Mouse (Mus musculus) midbrain, embryonic 12.5 days (tissue): ENCODE data around the gene Trim44. TPM values are rescaled to one million over a fixed set of nuclear protein-coding genes. Genes with fewer than 3 reads are reported as not detected.
A peak's percentile ranks its signal among the peaks of the same experiment; 100 is the strongest.

Source experiments
- ATAC-seq: fragments of 200-750 bp; cut with Nextera tagmentation; 2 replicates; pipeline ENCODE4 v1.8.0; 2017; ENCODE audit warnings: low read depth, moderate TSS enrichment, moderate library complexity; ENCODE audit not compliant: low FRiP score
- H3K27ac ChIP-seq: fragments of 300-500 bp; sonication (generic); replicated peaks from 2 replicates; pipeline ENCODE4 v1.5.1; 2016; ENCODE audit warnings: mild to moderate bottlenecking
- H3K27me3 ChIP-seq: fragments of 300-500 bp; sonication (generic); 2 replicates; pipeline ENCODE4 v1.6.1; 2016; ENCODE audit warnings: mild to moderate bottlenecking
- H3K36me3 ChIP-seq: fragments of 300-500 bp; sonication (generic); 2 replicates; pipeline ENCODE4 v1.6.1; 2016
- H3K4me1 ChIP-seq: fragments of 300-500 bp; sonication (generic); 2 replicates; pipeline ENCODE4 v1.6.1; 2016
- H3K4me2 ChIP-seq: fragments of 300-500 bp; sonication (generic); replicated peaks from 2 replicates; pipeline ENCODE4 v1.6.1; 2016; ENCODE audit warnings: mild to moderate bottlenecking, moderate library complexity
- H3K4me3 ChIP-seq: fragments of 300-500 bp; sonication (generic); 2 replicates; pipeline ENCODE4 v1.5.1; 2016; ENCODE audit warnings: mild to moderate bottlenecking
- H3K9ac ChIP-seq: fragments of 300-500 bp; sonication (generic); replicated peaks from 2 replicates; pipeline ENCODE4 v1.6.1; 2016; ENCODE audit warnings: mild to moderate bottlenecking, moderate library complexity
- H3K9me3 ChIP-seq: fragments of 300-500 bp; sonication (generic); 2 replicates; pipeline ENCODE4 v1.6.1; 2016; ENCODE audit warnings: mild to moderate bottlenecking
- WGBS: fragments of 180-500 bp; shearing (Covaris S2); methylation state at CpG from one replicate; pipeline ENCODE4 v1.1.7; 2016; 5-methylcytosine and 5-hydroxymethylcytosine counted together
- polyA plus RNA-seq: library from polyadenylated mRNA; unstranded; fragments of >200 nt; fragmentation: Nextera tagmentation; extraction: Ambion mirVana; gene quantifications from 2 replicates; pipeline ENCODE4 v1.2.1, GENCODE M21; 2016

Gene Trim44
- polyA plus RNA-seq, 1 experiment from 2014 or later, result 59.0 TPM

DNA sequence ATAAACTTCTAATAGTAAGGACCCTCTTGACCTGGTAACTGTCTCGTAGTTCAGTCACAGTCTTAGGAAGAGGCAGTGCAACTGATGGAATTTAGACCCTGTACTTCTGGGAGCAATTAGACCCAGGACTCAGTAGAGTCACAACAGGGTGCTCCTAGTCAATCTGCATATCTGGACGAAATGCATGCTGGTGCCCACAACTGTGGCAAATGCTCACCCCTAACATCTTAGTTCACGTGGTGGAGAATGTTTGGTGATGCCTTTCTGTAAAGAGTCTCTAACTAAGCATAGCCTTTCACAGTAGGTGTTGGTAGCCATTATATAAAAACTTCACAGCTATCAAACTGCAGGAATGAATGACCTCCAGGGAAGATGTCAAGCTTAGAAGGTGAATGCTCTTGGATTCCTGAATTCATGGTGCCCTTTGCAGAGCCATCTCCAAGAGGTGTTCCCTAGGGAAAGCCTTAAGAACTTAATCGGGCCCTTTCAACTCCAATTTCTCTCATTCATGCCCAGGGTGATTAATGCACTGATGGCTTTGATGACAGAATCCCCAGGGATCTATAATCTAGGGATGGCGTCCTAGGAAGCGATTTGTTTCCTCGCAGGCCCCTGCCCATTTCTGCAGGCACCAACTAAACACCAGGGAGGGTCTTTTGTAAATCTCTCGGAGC is 29.9 kb upstream of the Trim44 start:
- Histone ChIP-seq H3K9ac (no peak overlapping the region), H3K9me3 (no peaks in the 10 kb centered on the region), H3K36me3 (no peaks in the 10 kb centered on the region), H3K4me1 (0 out of 2 replicates have a peak, but pooled peaks cover 5% of the 10 kb centered on the region), H3K4me3 (no peak overlapping the region), H3K4me2 (no peak overlapping the region), H3K27me3 (peaks cover 4% of the 10 kb centered on the region; the same call in 1 of the 2 replicates), H3K27ac (no peak overlapping the region)
- ATAC-seq, result peak; percentile 76
- WGBS, result 17% methylated on average over 8 of the region's 8 CpGs

DNA sequence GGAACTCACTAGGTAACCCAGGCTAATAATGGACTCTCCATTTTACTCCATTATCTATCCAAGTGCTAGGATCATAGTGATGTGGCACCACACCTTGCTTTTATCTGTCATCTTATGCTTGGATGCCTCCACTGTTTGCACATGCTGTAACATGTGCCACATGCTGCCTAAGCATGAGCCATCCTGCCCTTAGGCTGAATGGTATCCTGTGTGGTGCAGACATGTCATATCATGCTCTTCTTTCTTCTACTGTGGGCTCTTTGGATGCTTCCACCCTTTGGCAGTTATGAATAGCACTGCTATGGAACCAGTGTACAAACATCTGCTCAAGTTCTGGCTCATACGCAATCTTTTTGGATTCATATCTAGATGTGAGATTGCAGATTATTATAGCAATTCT is 26.3 kb upstream of the Trim44 start:
- 93% methylated on average over 1 of the region's 1 CpGs for WGBS
- Histone ChIP-seq H3K4me3 (no peak overlapping the region), H3K9ac (no peak overlapping the region), H3K36me3 (no peaks in the 10 kb centered on the region), H3K4me2 (no peak overlapping the region), H3K27me3 (no peaks in the 10 kb centered on the region), H3K27ac (no peak overlapping the region), H3K4me1 (0 out of 2 replicates have a peak, but pooled peaks cover 5% of the 10 kb centered on the region), H3K9me3 (no peaks in the 10 kb centered on the region)
- no peak for ATAC-seq

GRCm38 (mm10) chr2:102431084-102431483 is 23.5 kb upstream of the Trim44 start:
- no peaks in the 10 kb centered on the region for H3K9me3 ChIP-seq
- H3K4me2 ChIP-seq, result no peak overlapping the region
- no peaks in the 10 kb centered on the region for H3K27me3 ChIP-seq
- no peak overlapping the region for H3K9ac ChIP-seq
- H3K36me3 ChIP-seq, result no peaks in the 10 kb centered on the region
- WGBS, result 54% methylated on average over 4 of the region's 4 CpGs
- no peak overlapping the region for H3K27ac ChIP-seq
- 0 out of 2 replicates have a peak, but pooled peaks cover 3% of the 10 kb centered on the region for H3K4me1 ChIP-seq
- H3K4me3 ChIP-seq, result no peak overlapping the region
- no peak for ATAC-seq

DNA sequence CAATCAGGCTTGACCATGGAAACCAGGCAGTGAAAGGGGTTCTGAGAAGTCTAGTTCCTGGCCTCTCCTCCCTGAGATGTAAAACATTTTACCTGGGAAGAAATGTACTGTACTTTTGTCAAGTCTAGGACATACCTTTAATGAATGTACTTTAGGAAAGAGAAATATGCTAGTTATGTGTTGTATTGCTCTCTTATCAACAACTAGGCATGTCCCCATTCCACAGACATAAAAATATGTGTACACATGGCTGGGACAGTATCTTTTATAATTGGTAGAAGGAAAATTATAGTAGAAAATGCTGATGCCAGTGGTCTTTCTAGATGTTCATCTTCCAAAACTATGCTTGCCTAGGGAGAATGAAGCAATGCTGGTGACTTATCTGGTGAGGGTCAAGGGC is 20.3 kb upstream of the Trim44 start:
- 0 out of 2 replicates have a peak, but pooled peaks cover 3% of the 10 kb centered on the region for H3K4me1 ChIP-seq
- H3K4me3 ChIP-seq, result no peak overlapping the region
- no peak for ATAC-seq

DNA sequence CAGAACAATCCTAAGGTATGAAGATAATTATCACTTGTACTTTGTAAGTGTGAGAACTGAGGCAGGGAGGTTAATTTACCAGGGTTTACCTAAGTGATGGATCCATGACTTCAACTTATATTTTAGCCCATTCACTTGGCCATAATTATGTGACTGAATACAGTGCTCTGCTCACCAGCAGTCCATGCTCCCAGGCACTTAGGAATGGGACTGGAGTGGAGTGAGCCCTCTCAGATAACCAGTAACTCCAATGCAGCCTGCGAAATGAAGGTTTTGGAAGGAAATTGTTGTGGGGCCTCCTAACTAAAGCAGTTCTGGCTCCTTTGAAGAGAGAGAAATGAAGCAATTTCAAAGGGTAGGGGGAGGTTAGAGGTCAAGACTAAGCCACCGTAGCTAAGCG is 18.8 kb upstream of the Trim44 start:
- 15% methylated on average over 3 of the region's 3 CpGs for WGBS
- Histone ChIP-seq H3K4me2 (no peak overlapping the region), H3K4me3 (no peak overlapping the region), H3K27me3 (no peaks in the 10 kb centered on the region), H3K27ac (no peak overlapping the region), H3K9me3 (no peaks in the 10 kb centered on the region), H3K36me3 (no peaks in the 10 kb centered on the region), H3K4me1 (0 out of 2 replicates have a peak, but pooled peaks cover 3% of the 10 kb centered on the region), H3K9ac (no peak overlapping the region)
- ATAC-seq, result peak; percentile 52; the same call in 1 of the 2 replicates

More for the DNA sequence above, 20.3 kb upstream of the Trim44 start:
- H3K9me3 ChIP-seq, result no peaks in the 10 kb centered on the region
- H3K4me2 ChIP-seq, result no peak overlapping the region
- H3K27ac ChIP-seq, result no peak overlapping the region
- H3K36me3 ChIP-seq, result no peaks in the 10 kb centered on the region
- no peak overlapping the region for H3K9ac ChIP-seq
- H3K27me3 ChIP-seq, result no peaks in the 10 kb centered on the region

DNA sequence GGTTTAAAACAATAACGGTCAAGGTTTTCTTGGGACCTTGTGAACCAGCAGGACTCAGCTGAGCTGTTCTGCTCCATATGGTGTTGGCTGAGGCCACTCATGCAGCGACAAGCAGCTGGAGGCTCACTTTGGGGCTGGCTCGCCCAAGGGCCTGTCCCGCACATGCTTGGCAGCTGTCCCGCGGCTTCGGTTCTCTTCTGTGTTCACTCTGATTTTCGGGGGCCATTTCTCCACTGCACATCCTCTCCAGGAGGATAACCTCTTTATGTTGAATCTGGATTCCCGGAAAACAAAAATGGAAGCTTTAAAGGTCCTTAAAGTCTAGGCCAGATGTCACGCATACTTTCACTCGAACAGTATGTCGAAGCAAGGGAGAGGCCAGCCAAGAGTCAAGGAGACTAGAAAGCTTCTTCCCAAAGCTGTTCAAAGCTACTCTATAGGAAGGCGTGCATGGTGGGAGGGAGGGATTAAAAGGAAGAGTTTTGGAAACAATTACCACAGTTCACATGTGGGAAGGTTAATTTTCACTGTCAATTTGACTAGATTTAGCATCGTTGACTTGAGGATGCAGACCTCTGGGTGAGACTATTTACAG is 8.6 kb upstream of the Trim44 start:
- ATAC-seq, result no peak
- no peak overlapping the region for H3K4me2 ChIP-seq
- no peak overlapping the region for H3K27ac ChIP-seq
- H3K4me3 ChIP-seq, result no peak overlapping the region
- no peaks in the 10 kb centered on the region for H3K27me3 ChIP-seq
- whole genome bisulfite sequencing, result 88% methylated on average over 14 of the region's 14 CpGs
- no peaks in the 10 kb centered on the region for H3K36me3 ChIP-seq
- H3K4me1 ChIP-seq, result no peaks in the 10 kb centered on the region
- H3K9me3 ChIP-seq, result no peaks in the 10 kb centered on the region
- H3K9ac ChIP-seq, result no peak overlapping the region

DNA sequence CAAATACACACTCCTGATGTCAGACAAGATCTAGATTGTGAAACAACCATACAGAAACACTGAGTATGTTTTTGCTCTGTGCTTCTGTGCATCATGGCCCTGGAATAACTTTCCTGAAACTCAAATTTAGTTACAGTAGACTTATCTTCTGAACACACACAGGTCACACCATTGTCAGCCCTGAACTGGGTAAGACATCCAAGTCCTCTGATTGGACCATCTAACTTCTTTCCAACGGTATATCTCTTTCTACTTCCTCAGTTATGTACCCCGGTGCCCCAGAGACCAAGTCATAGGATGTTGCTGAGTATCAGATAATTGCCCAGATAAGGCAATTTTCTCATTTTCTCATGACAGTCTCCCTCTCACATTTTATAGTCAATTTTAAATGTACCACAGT is 5.1 kb upstream of the Trim44 start:
- 89% methylated on average over 2 of the region's 2 CpGs for WGBS

DNA sequence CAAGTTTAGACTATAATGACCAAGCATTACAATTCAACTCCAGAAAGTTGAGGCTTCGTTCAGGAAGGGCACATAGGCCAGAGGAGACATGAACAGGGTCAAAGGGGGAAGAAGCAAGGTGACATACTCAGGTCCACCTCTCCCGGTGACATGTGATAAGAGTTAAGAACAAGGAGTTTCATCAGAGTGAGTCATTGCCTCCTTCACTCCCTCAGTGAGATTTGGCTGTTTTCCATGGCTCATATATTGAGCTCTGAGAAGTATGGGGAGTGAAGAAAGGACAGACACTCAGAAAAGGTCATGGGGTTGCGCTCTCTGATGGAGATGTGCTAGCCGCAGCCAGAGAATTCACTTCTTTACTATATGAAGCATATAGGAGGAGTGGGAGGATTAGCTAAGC is 3.0 kb upstream of the Trim44 start:
- Histone ChIP-seq H3K4me3 (no peak overlapping the region), H3K27ac (no peak overlapping the region), H3K9me3 (no peaks in the 10 kb centered on the region), H3K4me1 (peaks cover 10% of the 10 kb centered on the region), H3K36me3 (no peaks in the 10 kb centered on the region), H3K27me3 (peaks cover 4% of the 10 kb centered on the region), H3K9ac (no peak overlapping the region), H3K4me2 (no peak overlapping the region)
- ATAC-seq, result no peak
- whole genome bisulfite sequencing, result 84% methylated on average over 4 of the region's 4 CpGs

More for the DNA sequence above, 5.1 kb upstream of the Trim44 start:
- H3K9me3 ChIP-seq, result no peaks in the 10 kb centered on the region
- no peaks in the 10 kb centered on the region; the same call in 1 of the 2 replicates for H3K27me3 ChIP-seq
- peaks cover 5% of the 10 kb centered on the region for H3K4me1 ChIP-seq
- no peak overlapping the region for H3K27ac ChIP-seq
- no peak overlapping the region for H3K4me2 ChIP-seq
- no peak overlapping the region for H3K4me3 ChIP-seq
- ATAC-seq, result no peak
- no peak overlapping the region for H3K9ac ChIP-seq
- H3K36me3 ChIP-seq, result no peaks in the 10 kb centered on the region

GRCm38 (mm10) chr2:102409741-102410140 is 2.1 kb upstream of the Trim44 start:
- Histone ChIP-seq H3K9ac (no peak overlapping the region), H3K9me3 (no peaks in the 10 kb centered on the region), H3K27ac (no peak overlapping the region), H3K4me2 (no peak overlapping the region), H3K27me3 (peaks cover 4% of the 10 kb centered on the region), H3K4me1 (peaks cover 10% of the 10 kb centered on the region), H3K36me3 (no peaks in the 10 kb centered on the region), H3K4me3 (no peak overlapping the region)
- ATAC-seq, result no peak
- whole genome bisulfite sequencing, result 94% methylated on average over 3 of the region's 3 CpGs

GRCm38 (mm10) chr2:102406324-102407304 is 1.0 kb downstream of the Trim44 start:
- WGBS, result 83% methylated on average over 4 of the region's 4 CpGs
- peaks cover 7% of the 10 kb centered on the region for H3K27me3 ChIP-seq
- no peak overlapping the region for H3K4me3 ChIP-seq
- H3K27ac ChIP-seq, result no peak overlapping the region
- peaks cover 10% of the 10 kb centered on the region for H3K4me1 ChIP-seq
- no peak overlapping the region for H3K9ac ChIP-seq
- no peak overlapping the region for H3K4me2 ChIP-seq
- no peak for ATAC-seq
- no peaks in the 10 kb centered on the region for H3K9me3 ChIP-seq
- H3K36me3 ChIP-seq, result no peaks in the 10 kb centered on the region

GRCm38 (mm10) chr2:102403982-102404381 is 3.6 kb downstream of the Trim44 start:
- Histone ChIP-seq H3K36me3 (no peaks in the 10 kb centered on the region), H3K9ac (no peak overlapping the region), H3K27ac (no peak overlapping the region), H3K27me3 (peaks cover 7% of the 10 kb centered on the region), H3K4me3 (no peak overlapping the region), H3K9me3 (no peaks in the 10 kb centered on the region), H3K4me2 (no peak overlapping the region), H3K4me1 (peaks cover 28% of the 10 kb centered on the region)
- whole genome bisulfite sequencing, result 80% methylated on average over 5 of the region's 5 CpGs
- ATAC-seq, result no peak

- H3K9ac ChIP-seq, result no peak overlapping the region
- no peak overlapping the region for H3K4me2 ChIP-seq
- H3K27ac ChIP-seq, result no peak overlapping the region
- no peak overlapping the region for H3K4me3 ChIP-seq
- peaks cover 28% of the 10 kb centered on the region for H3K4me1 ChIP-seq
- ATAC-seq, result no peak
- H3K9me3 ChIP-seq, result no peaks in the 10 kb centered on the region
- 90% methylated on average over 4 of the region's 4 CpGs for WGBS
- no peaks in the 10 kb centered on the region for H3K36me3 ChIP-seq
- peaks cover 7% of the 10 kb centered on the region for H3K27me3 ChIP-seq
Observed at GRCm38 (mm10) chr2:102403306-102403705, 4.3 kb downstream of the Trim44 start.
